Mouse (Mus musculus): Measurements from ENCODE around the gene Neil3.

Gene Neil3

DNA sequence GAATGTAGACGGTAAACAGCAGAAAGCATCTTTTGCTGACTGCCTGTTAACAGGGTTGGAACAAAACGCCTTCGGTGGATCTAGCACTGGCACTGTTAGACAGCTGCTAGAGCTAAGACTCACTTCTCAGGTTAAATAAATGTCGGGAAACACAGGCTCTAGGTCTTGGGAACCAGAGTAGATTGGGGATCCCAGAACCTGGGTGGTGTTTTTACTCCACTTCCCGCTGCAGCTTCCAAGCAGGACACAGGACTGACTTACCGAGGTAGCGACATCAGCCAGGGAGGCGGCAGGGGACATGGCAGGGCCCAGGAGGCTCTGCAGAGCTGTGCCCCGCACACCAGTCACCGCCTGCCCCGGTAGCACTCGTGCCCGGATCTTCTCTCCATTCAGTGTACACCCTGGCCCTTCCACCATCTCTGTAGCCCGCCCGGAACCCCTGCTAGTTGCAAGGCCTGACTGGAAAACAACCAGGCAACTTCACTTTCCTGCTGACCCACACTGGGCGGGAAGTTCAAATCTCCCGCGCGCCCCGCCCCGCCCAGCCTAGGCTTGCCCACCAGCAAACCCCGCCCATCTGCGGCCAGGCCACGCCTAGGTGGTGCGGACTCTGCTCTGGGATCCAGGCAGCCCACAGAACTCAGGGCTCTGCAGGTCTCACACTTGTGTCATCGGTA lies at the start of gene Neil3:
Gene Neil3, minus strand, starts transcription at position 571 of the 677 bp plus-strand sequence.
- peak; percentile 56 for DNase-seq (ENCODE audit: low read depth, low spot score)

- DNase-seq (ENCODE audit: low read depth, low spot score): peak; percentile 22
These were observed 42.0 kb upstream of the Neil3 start for GRCm38 (mm10) chr8:53680846-53681245.

DNA sequence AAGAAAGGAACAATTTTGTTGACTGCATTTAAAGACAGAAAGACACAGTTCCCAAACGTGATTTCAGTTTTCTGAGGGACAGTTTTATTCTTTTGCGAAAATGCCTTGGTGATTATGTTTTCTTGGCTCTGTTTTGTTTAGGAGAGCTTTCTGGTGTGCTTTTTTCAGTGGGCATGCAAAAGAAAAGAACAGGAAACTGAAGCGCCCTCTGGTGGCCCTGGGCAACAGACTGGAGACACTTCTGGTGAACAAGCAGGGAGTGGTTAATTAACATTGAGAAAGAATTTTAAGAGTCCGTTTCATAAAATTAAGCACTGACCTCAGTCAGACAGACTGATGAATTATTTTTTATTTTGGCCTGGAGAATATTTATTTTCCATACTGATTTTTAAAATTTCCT lies 25.1 kb upstream of the Neil3 start:
- peak; percentile 33 for DNase-seq (ENCODE audit: low read depth, low spot score)

GRCm38 (mm10) chr8:53661436-53661835 lies 22.6 kb upstream of the Neil3 start:
- DNase-seq (ENCODE audit: low read depth, low spot score): no peak

- DNase-seq (ENCODE audit: low read depth, low spot score): no peak
These were observed 8.2 kb downstream of the Neil3 start for GRCm38 (mm10) chr8:53630618-53631017.

- DNase-seq (ENCODE audit: low read depth, low spot score): no peak
These were observed 9.9 kb downstream of the Neil3 start for GRCm38 (mm10) chr8:53628864-53629415.

DNA sequence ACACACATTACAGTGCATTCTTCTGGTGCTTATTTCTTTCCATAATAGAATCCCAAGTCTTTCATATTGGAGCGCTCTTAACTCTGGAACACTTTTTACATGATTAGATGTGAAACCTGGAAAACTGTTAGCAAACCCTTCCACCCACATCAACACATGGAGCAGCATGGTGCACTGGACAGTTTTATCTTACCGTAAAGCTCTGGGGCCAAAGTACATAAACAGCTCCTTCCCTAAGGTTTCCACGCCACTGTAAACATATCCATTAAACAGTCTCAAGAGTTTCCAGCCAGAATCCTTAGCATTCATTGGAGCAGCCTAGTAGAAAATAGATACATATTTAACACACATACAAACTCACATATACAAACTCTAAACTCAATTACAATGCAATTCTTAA lies 15.4 kb downstream of the Neil3 start:
- no peak for DNase-seq (ENCODE audit: low read depth, low spot score)

- no peak for DNase-seq (ENCODE audit: low read depth, low spot score)
These were observed 19.7 kb downstream of the Neil3 start for GRCm38 (mm10) chr8:53619196-53619595.

DNA sequence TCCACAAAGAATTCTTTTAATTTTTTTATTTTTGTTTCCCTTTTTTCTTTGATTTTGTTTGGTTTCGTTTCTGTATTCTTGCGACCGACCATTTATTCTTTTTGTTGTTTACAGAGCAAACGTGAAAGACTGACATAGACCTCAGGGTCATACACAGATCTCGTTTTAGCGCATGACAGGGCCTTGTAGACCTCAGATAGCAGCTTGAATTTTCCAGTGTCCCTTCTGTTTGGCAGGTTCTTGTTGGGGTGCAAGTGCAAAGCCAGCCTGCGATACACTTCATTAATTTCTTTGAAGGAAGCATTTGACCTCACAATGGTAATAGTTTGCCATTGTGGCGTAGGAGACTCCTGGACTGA lies 24.6 kb downstream of the Neil3 start:
- no peak for DNase-seq (ENCODE audit: low read depth, low spot score)

GRCm38 (mm10) chr8:53613577-53614287 lies 25.1 kb downstream of the Neil3 start:
- DNase-seq (ENCODE audit: low read depth, low spot score): no peak

DNA sequence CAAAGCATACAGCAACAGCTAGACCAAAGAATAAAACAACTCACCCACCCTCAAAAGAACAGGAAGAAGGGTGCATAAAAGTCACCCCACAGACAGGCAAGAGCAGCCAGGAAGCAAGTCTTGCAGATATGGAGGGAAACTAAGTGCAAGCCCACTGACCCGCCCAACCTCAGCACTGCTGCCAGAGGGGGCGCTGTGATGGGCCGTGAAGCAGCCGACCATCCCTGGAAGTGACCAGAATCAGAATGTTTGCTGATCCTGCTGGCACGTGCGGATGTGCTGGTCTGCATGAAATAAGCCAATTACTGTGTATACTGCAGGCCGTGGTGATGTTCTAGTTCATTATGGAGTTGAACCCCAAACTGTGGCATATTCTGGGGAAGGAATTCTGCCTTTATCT lies 26.6 kb downstream of the Neil3 start:
- DNase-seq (ENCODE audit: low read depth, low spot score): peak; percentile 26

DNA sequence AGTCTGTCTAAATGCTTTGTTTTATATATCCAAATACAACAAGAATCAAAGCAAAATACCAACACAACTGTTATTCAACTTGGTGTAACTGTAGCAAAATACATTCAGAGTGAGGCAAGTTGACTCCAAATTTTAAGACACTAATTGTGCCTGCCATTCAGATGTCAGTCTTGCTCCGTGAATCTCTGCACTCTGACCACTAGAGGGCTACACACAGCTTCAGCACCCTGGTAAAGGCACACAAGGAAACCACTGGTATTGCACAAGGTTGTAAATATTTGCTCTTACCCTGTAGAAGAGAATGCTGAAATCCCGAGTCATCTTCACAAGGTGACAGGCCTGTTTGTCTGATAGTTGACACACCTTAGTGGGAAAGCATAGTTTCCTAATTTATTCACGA lies 31.8 kb downstream of the Neil3 start:
- peak; percentile 40 for DNase-seq (ENCODE audit: low read depth, low spot score)

DNA sequence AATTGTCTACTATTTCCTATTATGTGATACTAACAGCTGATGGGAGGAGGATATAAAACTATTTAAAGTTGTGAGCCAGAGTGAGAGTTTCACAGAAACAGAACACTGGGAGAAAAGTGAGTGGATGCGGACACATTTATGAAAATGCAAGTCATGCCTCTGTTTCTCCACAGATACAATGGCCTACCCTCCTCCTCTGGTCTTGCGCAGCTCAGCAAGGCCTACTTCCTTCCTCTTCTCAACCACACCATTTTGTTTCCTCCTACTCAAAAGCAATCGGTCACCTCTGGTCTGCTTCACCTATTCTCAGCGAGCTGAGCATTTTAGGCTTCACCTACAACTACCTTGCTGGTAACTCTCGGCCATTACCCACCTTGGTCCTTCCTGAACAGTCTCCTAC lies 34.0 kb downstream of the Neil3 start:
- no peak for DNase-seq (ENCODE audit: low read depth, low spot score)

DNA sequence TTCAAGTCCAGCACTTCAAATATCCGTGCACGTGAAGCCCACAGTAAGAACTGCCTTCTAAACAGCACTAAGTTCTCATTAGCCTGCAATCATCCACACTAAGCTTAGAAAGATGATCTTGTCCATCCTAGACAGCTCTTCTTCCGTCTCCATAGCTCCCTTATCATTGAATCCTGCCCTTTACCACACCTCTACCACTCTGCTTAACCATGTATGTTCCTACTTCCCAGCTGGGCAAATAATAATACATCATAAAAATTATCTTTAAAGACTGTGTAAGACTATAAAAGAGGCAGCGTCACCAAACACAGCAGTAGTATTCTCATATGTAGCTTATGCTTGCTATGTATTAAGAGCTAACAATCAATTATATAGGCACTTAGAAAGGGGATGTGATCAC lies 35.2 kb downstream of the Neil3 start:
- DNase-seq (ENCODE audit: low read depth, low spot score): no peak

DNA sequence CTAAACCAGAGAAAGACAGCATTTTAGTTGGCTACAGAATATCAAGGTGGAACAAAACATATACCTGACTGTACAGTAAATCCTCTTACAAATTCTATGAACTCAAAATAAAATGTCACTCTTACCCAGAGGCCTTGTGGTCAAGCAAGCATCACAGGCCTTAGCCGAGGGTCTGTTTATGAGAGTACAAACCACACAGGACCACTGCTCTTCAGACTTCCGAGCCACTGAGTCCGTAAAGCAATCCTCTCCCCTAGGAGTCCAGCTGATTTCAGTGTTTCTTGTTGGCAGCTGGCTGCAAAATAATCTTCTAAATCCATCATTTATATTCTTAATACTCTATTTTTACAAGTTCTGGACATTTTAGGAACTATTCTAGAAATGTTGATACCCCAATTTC lies 38.0 kb downstream of the Neil3 start:
- DNase-seq (ENCODE audit: low read depth, low spot score): no peak

GRCm38 (mm10) chr8:53600025-53600811 lies 38.6 kb downstream of the Neil3 start:
- DNase-seq (ENCODE audit: low read depth, low spot score): no peak

DNA sequence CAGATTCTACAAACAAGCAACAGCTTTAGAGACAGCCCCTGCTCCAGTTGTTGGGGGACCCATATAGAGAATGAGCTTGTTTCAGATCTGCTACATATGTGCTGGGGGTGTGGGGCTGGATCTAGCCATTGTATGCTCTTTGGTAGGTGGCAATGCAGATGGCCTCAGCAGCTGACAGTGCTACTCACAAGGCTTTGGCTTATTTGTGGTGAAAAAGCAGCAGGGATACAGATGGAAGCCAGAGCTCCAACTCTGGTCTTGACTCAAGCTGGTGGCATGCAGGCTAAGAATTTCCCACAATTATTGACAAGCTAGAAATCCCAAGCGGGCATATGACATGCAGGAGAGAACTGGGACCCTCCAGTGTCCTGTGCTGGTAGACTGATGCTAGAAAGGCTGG lies 40.8 kb downstream of the Neil3 start:
- DNase-seq (ENCODE audit: low read depth, low spot score): no peak

DNA sequence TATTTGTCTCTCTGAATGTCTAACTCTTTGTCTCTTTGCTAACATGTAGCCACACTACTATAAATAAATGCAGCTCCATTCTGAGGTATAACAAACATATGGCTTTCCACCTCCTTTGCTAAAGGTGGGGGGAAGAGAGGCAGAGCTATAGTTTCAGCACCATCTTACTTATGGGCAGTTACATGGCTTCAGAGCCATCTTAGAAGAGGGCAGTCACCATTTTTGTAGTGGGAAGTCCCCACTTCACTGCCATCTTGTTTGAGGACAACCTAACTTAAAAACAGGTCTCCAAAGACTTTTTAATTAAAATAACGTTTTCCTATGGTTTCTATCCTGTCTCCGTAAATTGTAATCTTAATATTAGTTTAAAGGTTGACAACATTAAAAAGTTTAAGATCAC lies 47.1 kb downstream of the Neil3 start:
- DNase-seq (ENCODE audit: low read depth, low spot score): no peak

GRCm38 (mm10) chr8:53573600-53573999 lies 65.3 kb downstream of the Neil3 start:
- no peak for DNase-seq (ENCODE audit: low read depth, low spot score)

GRCm38 (mm10) chr8:53566223-53566622 lies 72.6 kb downstream of the Neil3 start:
- no peak for DNase-seq (ENCODE audit: low read depth, low spot score)

DNA sequence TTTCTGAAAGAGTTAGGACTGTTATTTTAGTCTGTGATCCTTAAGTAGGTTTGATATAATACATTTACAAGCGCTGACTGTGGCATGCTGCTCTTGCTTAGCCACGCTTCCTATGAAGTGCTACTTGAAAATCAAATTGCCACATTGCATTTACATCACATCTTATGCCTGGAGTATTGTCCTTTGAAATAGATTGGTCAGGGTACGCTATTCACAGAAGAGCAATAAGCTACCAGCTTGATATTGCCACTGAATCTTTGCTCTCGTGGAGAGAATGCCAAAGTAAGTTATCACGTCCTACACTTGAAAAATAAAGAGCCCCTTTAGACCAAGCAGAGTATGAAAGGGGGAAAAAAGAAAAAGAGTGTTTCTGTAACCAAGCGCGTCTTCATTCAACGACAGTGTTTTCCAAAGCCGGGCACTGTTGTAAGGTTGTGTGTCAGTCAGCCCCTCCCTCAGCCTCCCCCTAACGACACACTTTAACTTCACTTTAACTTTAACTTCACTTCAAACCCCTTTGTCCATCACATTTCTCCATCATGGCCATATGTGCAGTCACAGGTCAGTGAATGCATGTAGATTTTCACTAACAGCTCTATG lies 76.3 kb downstream of the Neil3 start:
- DNase-seq (ENCODE audit: low read depth, low spot score): no peak

DNA sequence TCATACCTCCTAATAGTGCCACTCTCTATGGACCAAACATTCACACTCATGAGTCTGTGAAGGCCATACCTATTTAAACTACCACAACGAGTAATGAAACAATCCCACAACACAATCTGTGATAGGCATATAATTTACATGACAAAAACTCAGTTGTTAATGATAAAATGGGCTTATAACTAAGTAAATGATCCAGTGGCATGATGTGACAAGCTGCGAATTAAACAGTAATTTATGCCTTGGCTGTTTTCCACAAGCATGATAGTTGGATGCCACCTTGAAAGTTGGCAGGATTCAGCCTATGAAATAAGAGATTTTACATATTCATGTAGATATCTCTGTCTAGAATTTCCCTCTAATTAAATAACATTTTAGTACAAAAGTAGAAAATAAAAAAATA lies 99.3 kb downstream of the Neil3 start:
- DNase-seq (ENCODE audit: low read depth, low spot score): no peak
